Mouse (Mus musculus): ENCODE data around the gene Olfr1340. TPM values are rescaled to one million over a fixed set of nuclear protein-coding genes. Genes with fewer than 3 reads are reported as not detected.

Olfr1340 gene
- polyA plus RNA-seq, 1 experiment from 2014 or later: not detected

Other genes with a start within 250 kb of the Olfr1340 start
- gene Tie1, start 230.1 kb upstream of the Olfr1340 start, polyA plus RNA-seq (2014; fragmentation: Nextera tagmentation; extraction: Ambion mirVana): 38.1 and 48.7 TPM in 2 replicates
- not detected in 2 replicates for gene 2610528J11Rik, start 193.1 kb upstream of the Olfr1340 start, polyA plus RNA-seq (2014; fragmentation: Nextera tagmentation; extraction: Ambion mirVana)
- 0.24 and 0.43 TPM in 2 replicates for gene Tmem125, start 176.1 kb upstream of the Olfr1340 start, polyA plus RNA-seq (2014; fragmentation: Nextera tagmentation; extraction: Ambion mirVana)
- 0.16 and 0.22 TPM in 2 replicates for gene Cfap57, start 99.4 kb upstream of the Olfr1340 start, polyA plus RNA-seq (2014; fragmentation: Nextera tagmentation; extraction: Ambion mirVana)
- 80.5 and 86.0 TPM in 2 replicates for gene Ebna1bp2, start 99.3 kb upstream of the Olfr1340 start, polyA plus RNA-seq (2014; fragmentation: Nextera tagmentation; extraction: Ambion mirVana)
- gene Olfr62, start 61.2 kb upstream of the Olfr1340 start, polyA plus RNA-seq (2014; fragmentation: Nextera tagmentation; extraction: Ambion mirVana): not detected in 2 replicates
- not detected in 2 replicates for gene Olfr1342, start 27.4 kb upstream of the Olfr1340 start, polyA plus RNA-seq (2014; fragmentation: Nextera tagmentation; extraction: Ambion mirVana)
- not detected in 2 replicates for gene Olfr1341, start 16.6 kb upstream of the Olfr1340 start, polyA plus RNA-seq (2014; fragmentation: Nextera tagmentation; extraction: Ambion mirVana)
- not detected in 2 replicates for gene Olfr1339, start 12.0 kb downstream of the Olfr1340 start, polyA plus RNA-seq (2014; fragmentation: Nextera tagmentation; extraction: Ambion mirVana)
- gene Olfr1338, start 38.6 kb downstream of the Olfr1340 start, polyA plus RNA-seq (2014; fragmentation: Nextera tagmentation; extraction: Ambion mirVana): not detected in 2 replicates
- gene Olfr1337, start 62.4 kb downstream of the Olfr1340 start, polyA plus RNA-seq (2014; fragmentation: Nextera tagmentation; extraction: Ambion mirVana): not detected in 2 replicates
- not detected in 2 replicates for gene Olfr1335, start 89.8 kb downstream of the Olfr1340 start, polyA plus RNA-seq (2014; fragmentation: Nextera tagmentation; extraction: Ambion mirVana)
- not detected in 2 replicates for gene Olfr1333, start 116.1 kb downstream of the Olfr1340 start, polyA plus RNA-seq (2014; fragmentation: Nextera tagmentation; extraction: Ambion mirVana)
- gene Olfr1331, start 144.5 kb downstream of the Olfr1340 start, polyA plus RNA-seq (2014; fragmentation: Nextera tagmentation; extraction: Ambion mirVana): not detected in 2 replicates
- 0.04 and 0.19 TPM in 2 replicates for gene Olfr1330, start 168.5 kb downstream of the Olfr1340 start, polyA plus RNA-seq (2014; fragmentation: Nextera tagmentation; extraction: Ambion mirVana)
- not detected in 2 replicates for gene Olfr1329, start 197.3 kb downstream of the Olfr1340 start, polyA plus RNA-seq (2014; fragmentation: Nextera tagmentation; extraction: Ambion mirVana)
- 0.07 TPM in 1 of 2 replicates, not detected in the other for gene Olfr1328, start 218.5 kb downstream of the Olfr1340 start, polyA plus RNA-seq (2014; fragmentation: Nextera tagmentation; extraction: Ambion mirVana)
- gene Lao1, start 241.4 kb downstream of the Olfr1340 start, polyA plus RNA-seq (2014; fragmentation: Nextera tagmentation; extraction: Ambion mirVana): not detected in 2 replicates

Data from heart, embryonic 14.5 days (tissue).